Mouse (Mus musculus) neural tube, embryonic 14.5 days (tissue): ENCODE measurements around the gene Oaf. TPM values are rescaled to one million over a fixed set of nuclear protein-coding genes. Genes with fewer than 3 reads are reported as not detected.

Experiments
- ATAC-seq: fragments of 200-750 bp; cut with Nextera tagmentation; 2 replicates; pipeline ENCODE4 v1.8.0; 2017; ENCODE audit warnings: low read depth, mild to moderate bottlenecking, moderate TSS enrichment, moderate library complexity
- H3K27ac ChIP-seq: fragments of 300-500 bp; sonication (generic); 2 replicates; pipeline ENCODE4 v1.5.1; 2014; ENCODE audit warnings: low read depth, mild to moderate bottlenecking, control low read depth, low read length, moderate library complexity, mixed read lengths
- H3K27me3 ChIP-seq: fragments of 300-500 bp; sonication (generic); 2 replicates; pipeline ENCODE4 v1.6.1; 2014; ENCODE audit warnings: low read length; ENCODE audit not compliant: control insufficient read depth, insufficient read depth
- H3K36me3 ChIP-seq: fragments of 300-500 bp; sonication (generic); 2 replicates; pipeline ENCODE4 v1.6.1; 2014; ENCODE audit warnings: low read length, mixed read lengths; ENCODE audit not compliant: control insufficient read depth, insufficient read depth
- H3K4me1 ChIP-seq: fragments of 300-500 bp; sonication (generic); 2 replicates; pipeline ENCODE4 v1.6.1; 2014; ENCODE audit warnings: low read length; ENCODE audit not compliant: control insufficient read depth, insufficient read depth
- H3K4me2 ChIP-seq: fragments of 300-500 bp; sonication (generic); 2 replicates; pipeline ENCODE4 v1.6.1; 2014; ENCODE audit warnings: mild to moderate bottlenecking, low read depth, low read length, control low read depth
- H3K4me3 ChIP-seq: fragments of 300-500 bp; sonication (generic); 2 replicates; pipeline ENCODE4 v1.5.1; 2014; ENCODE audit warnings: low read depth, low read length, control low read depth, mixed read lengths
- H3K9ac ChIP-seq: fragments of 300-500 bp; sonication (generic); replicated peaks from 2 replicates; pipeline ENCODE4 v1.6.1; 2014; ENCODE audit warnings: low read depth, mild to moderate bottlenecking, control low read depth, low read length, mixed read lengths
- H3K9me3 ChIP-seq: fragments of 300-500 bp; sonication (generic); 2 replicates; pipeline ENCODE4 v1.6.1; 2016; ENCODE audit warnings: low read length; ENCODE audit not compliant: control insufficient read depth
- WGBS: fragments of 180-500 bp; shearing (Covaris S2); extraction: QIAGEN DNeasy Blood & Tissue Kit; methylation state at CpG from one replicate; pipeline ENCODE4 v1.1.7; 2014; 5-methylcytosine and 5-hydroxymethylcytosine counted together
- polyA plus RNA-seq: library from polyadenylated mRNA; unstranded; fragments of >200 nt; fragmentation: Nextera tagmentation; extraction: Ambion mirVana; gene quantifications from 2 replicates; pipeline ENCODE4 v1.2.1, GENCODE M21; 2014

Gene Oaf
- polyA plus RNA-seq, result 2.3 and 9.3 TPM in 2 replicates

DNA sequence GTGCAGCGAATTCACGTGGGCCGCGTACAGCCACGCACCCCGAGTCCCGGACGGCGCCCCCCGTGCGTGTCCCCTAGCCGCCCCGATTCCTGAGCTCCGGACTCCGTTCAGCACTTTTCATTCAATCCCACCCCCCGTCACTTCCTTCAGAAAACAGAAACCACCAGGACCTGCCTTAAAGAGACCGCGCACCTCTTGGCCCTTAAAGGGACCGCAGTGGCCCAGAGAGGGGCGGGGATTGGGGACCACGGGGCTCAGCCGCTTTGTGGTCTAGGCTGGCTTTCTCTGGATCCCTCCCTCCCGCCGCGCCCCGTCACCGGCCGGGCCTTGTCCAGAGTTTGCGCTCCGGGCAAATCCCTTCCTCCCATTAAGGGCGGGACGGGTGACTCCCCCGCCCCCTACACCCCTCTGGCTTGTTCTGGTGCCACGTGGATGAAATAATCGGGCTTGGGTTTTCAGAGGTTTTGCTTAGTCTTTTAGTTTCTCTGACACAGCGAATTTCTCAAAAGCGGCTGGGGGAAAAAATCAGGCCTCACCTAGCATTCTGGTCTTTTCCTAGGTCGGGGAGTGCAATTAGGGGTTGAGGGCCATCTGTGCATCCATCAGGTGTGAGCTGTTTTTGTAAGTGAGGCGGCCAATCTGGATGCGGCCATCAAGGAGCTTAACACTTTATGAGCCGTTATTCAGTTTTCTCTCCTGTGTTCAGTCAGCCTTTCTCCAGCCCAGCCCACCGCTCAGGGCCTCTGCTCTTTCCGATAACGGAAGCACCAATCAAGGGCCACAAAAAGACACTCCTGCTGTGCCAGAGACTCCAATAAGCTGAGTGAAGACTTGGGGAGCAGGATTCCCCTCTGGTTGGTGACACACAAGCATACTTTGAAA, at the start of gene Oaf:
Oaf (minus strand) TSS at position 200 of the 882 bp plus-strand sequence.
- peak within 1 kb of the TSS; percentile 66 for H3K4me2 ChIP-seq
- H3K4me3 ChIP-seq, result peak within 1 kb of the TSS; percentile 50
- WGBS, result 2% methylated on average over 44 of the region's 44 CpGs
- peaks cover 17% of the 10 kb centered on the region for H3K27me3 ChIP-seq
- H3K4me1 ChIP-seq, result peaks cover 4% of the 10 kb centered on the region; the same call in 1 of the 2 replicates
- ATAC-seq, result peak; percentile 77
- H3K27ac ChIP-seq, result no peak within 1 kb of the TSS
- peak within 1 kb of the TSS; percentile 37 for H3K9ac ChIP-seq
- no peaks in the 10 kb centered on the region for H3K36me3 ChIP-seq
- no peaks in the 10 kb centered on the region for H3K9me3 ChIP-seq

- H3K27me3 ChIP-seq, result no peaks in the 10 kb centered on the region
- H3K9me3 ChIP-seq, result no peaks in the 10 kb centered on the region
- WGBS, result 2% methylated on average over 20 of the region's 20 CpGs
- H3K9ac ChIP-seq, result no peak overlapping the region
- no peaks in the 10 kb centered on the region for H3K36me3 ChIP-seq
- H3K27ac ChIP-seq, result no peak overlapping the region
- peak; percentile 53; the same call in 1 of the 2 replicates for ATAC-seq
- H3K4me2 ChIP-seq, result no peak overlapping the region
- no peaks in the 10 kb centered on the region for H3K4me1 ChIP-seq
- H3K4me3 ChIP-seq, result no peak overlapping the region
Observed at GRCm38 (mm10) chr9:43286870-43287269, 47.2 kb upstream of the Oaf start.

GRCm38 (mm10) chr9:43285281-43285680, 45.6 kb upstream of the Oaf start:
- 85% methylated on average over 4 of the region's 4 CpGs for WGBS
- H3K9ac ChIP-seq, result no peak overlapping the region
- no peaks in the 10 kb centered on the region for H3K4me1 ChIP-seq
- no peak overlapping the region for H3K27ac ChIP-seq
- no peaks in the 10 kb centered on the region for H3K36me3 ChIP-seq
- no peaks in the 10 kb centered on the region for H3K27me3 ChIP-seq
- no peaks in the 10 kb centered on the region for H3K9me3 ChIP-seq
- no peak overlapping the region for H3K4me2 ChIP-seq
- no peak overlapping the region for H3K4me3 ChIP-seq
- ATAC-seq, result no peak

DNA sequence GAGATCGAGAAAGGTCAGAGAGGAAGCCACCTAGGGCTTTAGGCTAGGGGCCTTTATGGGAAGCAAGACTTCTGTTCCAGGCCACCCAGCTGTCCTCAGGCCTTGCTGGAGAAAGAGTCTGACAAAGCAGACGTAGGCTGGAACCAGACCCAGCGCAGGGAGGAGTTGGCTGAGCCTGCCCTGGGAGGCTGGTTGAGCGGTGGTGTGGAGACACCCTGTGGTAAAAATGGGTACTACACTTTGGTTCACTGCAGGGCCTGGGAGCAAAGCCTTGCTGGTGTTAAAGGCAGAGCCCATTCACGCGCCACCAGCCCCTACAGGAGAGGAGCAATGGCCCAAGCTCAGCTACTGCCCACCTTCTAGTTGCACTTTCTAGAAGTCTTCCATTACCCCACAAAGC, 44.6 kb upstream of the Oaf start:
- WGBS, result 4% methylated on average over 6 of the region's 6 CpGs
- Histone ChIP-seq H3K27me3 (no peaks in the 10 kb centered on the region), H3K4me2 (no peak overlapping the region), H3K27ac (no peak overlapping the region), H3K4me1 (no peaks in the 10 kb centered on the region), H3K9me3 (no peaks in the 10 kb centered on the region), H3K9ac (no peak overlapping the region), H3K4me3 (no peak overlapping the region), H3K36me3 (no peaks in the 10 kb centered on the region)
- peak; percentile 91 for ATAC-seq

GRCm38 (mm10) chr9:43273735-43274134, 34.0 kb upstream of the Oaf start:
- H3K4me2 ChIP-seq, result no peak overlapping the region
- no peaks in the 10 kb centered on the region for H3K9me3 ChIP-seq
- H3K27me3 ChIP-seq, result peaks cover 27% of the 10 kb centered on the region
- no peak overlapping the region for H3K9ac ChIP-seq
- 84% methylated on average over 9 of the region's 9 CpGs for WGBS
- ATAC-seq, result no peak
- 0 out of 2 replicates have a peak, but pooled peaks cover 4% of the 10 kb centered on the region for H3K4me1 ChIP-seq
- H3K27ac ChIP-seq, result no peak overlapping the region
- no peak overlapping the region for H3K4me3 ChIP-seq
- H3K36me3 ChIP-seq, result no peaks in the 10 kb centered on the region

- Histone ChIP-seq H3K27me3 (peaks cover 27% of the 10 kb centered on the region), H3K9ac (no peak overlapping the region), H3K4me3 (no peak overlapping the region), H3K9me3 (no peaks in the 10 kb centered on the region), H3K4me1 (0 out of 2 replicates have a peak, but pooled peaks cover 4% of the 10 kb centered on the region), H3K4me2 (no peak overlapping the region), H3K36me3 (no peaks in the 10 kb centered on the region), H3K27ac (no peak overlapping the region)
- ATAC-seq, result no peak
- 36% methylated on average over 14 of the region's 14 CpGs for WGBS
Observed at GRCm38 (mm10) chr9:43271761-43272518, 32.2 kb upstream of the Oaf start.

DNA sequence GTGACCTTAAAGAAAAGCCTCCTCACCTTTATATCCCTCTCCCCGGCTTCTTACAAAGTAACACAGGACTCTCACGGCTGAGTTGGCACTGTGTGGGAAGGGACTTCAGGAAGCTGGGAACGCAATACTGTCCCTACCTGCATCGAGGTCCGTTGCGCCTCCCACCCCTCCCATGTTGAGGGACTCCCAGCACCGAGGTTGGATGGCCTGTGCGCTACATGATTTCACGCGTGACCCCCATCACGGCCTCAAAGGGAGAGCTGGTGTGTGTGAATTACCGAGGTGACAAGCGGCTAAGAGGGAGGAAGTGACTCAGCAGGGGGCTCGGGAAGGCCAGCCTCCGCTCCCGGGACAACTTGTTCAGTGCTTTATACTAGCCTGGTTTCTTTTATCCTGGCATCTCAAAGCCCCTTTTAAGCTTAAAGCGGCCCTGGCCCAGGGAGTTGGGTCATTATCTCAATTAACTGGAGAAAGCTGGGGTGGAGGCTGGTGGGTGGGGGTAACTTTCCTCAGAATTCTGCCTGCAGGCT, 31.1 kb upstream of the Oaf start:
- Histone ChIP-seq H3K9me3 (no peaks in the 10 kb centered on the region), H3K36me3 (no peaks in the 10 kb centered on the region), H3K4me3 (no peak overlapping the region), H3K4me1 (0 out of 2 replicates have a peak, but pooled peaks cover 4% of the 10 kb centered on the region), H3K4me2 (0 out of 2 replicates have a peak overlapping the region, but pooled peaks have one; percentile 19), H3K9ac (peak overlapping the region; percentile 1; the same call in 1 of the 2 replicates), H3K27ac (no peak overlapping the region), H3K27me3 (peaks cover 27% of the 10 kb centered on the region)
- ATAC-seq, result no peak
- 3% methylated on average over 17 of the region's 17 CpGs for WGBS

GRCm38 (mm10) chr9:43269166-43269565, 29.5 kb upstream of the Oaf start:
- 9% methylated on average over 8 of the region's 8 CpGs for WGBS

More at GRCm38 (mm10) chr9:43269166-43269565, 29.5 kb upstream of the Oaf start:
- no peak overlapping the region for H3K4me3 ChIP-seq
- H3K4me2 ChIP-seq, result no peak overlapping the region
- H3K27ac ChIP-seq, result no peak overlapping the region
- no peaks in the 10 kb centered on the region for H3K36me3 ChIP-seq
- no peak overlapping the region for H3K9ac ChIP-seq
- no peak for ATAC-seq
- 0 out of 2 replicates have a peak, but pooled peaks cover 4% of the 10 kb centered on the region for H3K4me1 ChIP-seq
- H3K27me3 ChIP-seq, result peaks cover 27% of the 10 kb centered on the region
- H3K9me3 ChIP-seq, result no peaks in the 10 kb centered on the region
